In genomic region chr9:88718140-88718539, GRCm38 (mm10) we compare ENCODE assay signal across 9 mouse cellular contexts. TPM values are rescaled to one million over a fixed set of nuclear protein-coding genes. Genes with fewer than 3 reads are reported as not detected.
DNase-seq lines count a peak whose midpoint lies in the region; ATAC-seq and TF ChIP-seq lines count a peak whose summit lies in the region.
"Not testable (repeated sequence)": the region's sequence is repeated elsewhere in the genome, so short reads cannot be mapped to it uniquely, and the experiment has no call there.
"Had no signal": no experiment of that assay in that cellular context is flagged by ENCODE, and none has a peak within 500 bp of the region (broad histone marks: within the 10 kb centered on the region; RNA-seq: fewer than 3 reads in every experiment).

No protein-coding gene starts in this region.

- not testable (repeated sequence) for DNase-seq in Patski (ENCODE audit: low read depth, low spot score)
- peak; percentile 69 for DNase-seq in cerebellum, adult 9-11 months
- DNase-seq in frontal cortex, postnatal 36 days (ENCODE audit: low spot score in 2 of 2): peak; percentile 34 to 51
- peak; percentile 46 to 62 for DNase-seq in layer of hippocampus, postnatal 10 days (ENCODE audit: low spot score in 2 of 2)
- DNase-seq in lung, postnatal 25 days (ENCODE audit: low spot score): peak; percentile 60
- peak; percentile 62 for DNase-seq in thymus, postnatal 4 days

- POLR2A ChIA-PET in Patski (lab: Charles Lee): not testable (repeated sequence)

- H3K27me3 ChIP-seq in Patski: not testable (repeated sequence)

- peak; percentile 37 for TF ChIP-seq CTCF in Patski (IDR thresholded peaks at IDR 0.05)

- CTCF ChIA-PET in Patski (lab: Charles Lee): not testable (repeated sequence)

- not testable (repeated sequence) for ATAC-seq in Patski
- ATAC-seq in inflammation-experienced regulatory T-cells, adult 6 months: peak; percentile 57
- peak; percentile 76 for ATAC-seq in neutrophil, adult 5-6 weeks (ENCODE audit: extremely low read depth, insufficient number of reproducible peaks, low FRiP score, poor library complexity, severe bottlenecking)

- in situ Hi-C loops in Patski (cut with MboI; ENCODE audit: low pct_unique_long_range_greater_than_20kb): loop anchor here (25.0 kb wide), 1 partner anchor 181 kb away; the partner anchor contains the start of gene Zfp949

RNA-seq across cellular contexts. Expression of gene Mthfsl, which starts 2.0 kb away (rescaled TPM):
- 21.5 TPM for polyA plus RNA-seq in Patski (2021)
- polyA plus RNA-seq in inflammation-experienced regulatory T-cells, adult 6 months (2017; shearing (Covaris generic)): 100 to 1,000 TPM; 118 to 144 (median 135) TPM
- total RNA-seq in layer of hippocampus, postnatal 10 days (2021): 10 to 100 TPM; 28.8 to 40.8 TPM
- total RNA-seq in neutrophil, adult 5-6 weeks (2017): 43.3 and 46.6 TPM in 2 replicates

RNA-seq across cellular contexts. Expression of gene Bcl2a1d, which starts 13.6 kb away (rescaled TPM):
- polyA plus RNA-seq in Patski (2021): 0.09 TPM
- polyA plus RNA-seq in inflammation-experienced regulatory T-cells, adult 6 months (2017; shearing (Covaris generic)): 100 to 1,000 TPM; 103 to 282 (median 149) TPM
- total RNA-seq in layer of hippocampus, postnatal 10 days (2021): under 1 TPM in 1 of 2 experiments, not detected in 1; 0.62 TPM
- total RNA-seq in neutrophil, adult 5-6 weeks (2017): 9.9 and 16.3 TPM in 2 replicates
- polyA plus RNA-seq: midbrain, embryonic 16.5 days had no signal
